Mouse (Mus musculus) hindbrain, embryonic 11.5 days (tissue): ENCODE measurements around the gene Tnnc2. TPM values are rescaled to one million over a fixed set of nuclear protein-coding genes. Genes with fewer than 3 reads are reported as not detected.

Source experiments
- ATAC-seq: fragments of 200-750 bp; cut with Nextera tagmentation; 2 replicates; pipeline ENCODE4 v1.8.0; 2017; ENCODE audit warnings: mild to moderate bottlenecking, moderate TSS enrichment, moderate library complexity; ENCODE audit not compliant: low FRiP score
- DNase-seq: peaks from one replicate; pipeline ENCODE4 v3.0.0-alpha.2; 2015; ENCODE audit warnings: low spot score
- H3K27ac ChIP-seq: fragments of 300-500 bp; sonication (generic); 2 replicates; pipeline ENCODE4 v1.5.1; 2014; ENCODE audit warnings: mild to moderate bottlenecking, low read depth, low read length
- H3K27me3 ChIP-seq: fragments of 300-500 bp; sonication (generic); 2 replicates; pipeline ENCODE4 v1.6.1; 2014; ENCODE audit warnings: mild to moderate bottlenecking, low read length, moderate library complexity, mixed read lengths; ENCODE audit not compliant: control insufficient read depth, insufficient read depth
- H3K36me3 ChIP-seq: fragments of 300-500 bp; sonication (generic); 2 replicates; pipeline ENCODE4 v1.6.1; 2014; ENCODE audit warnings: mild to moderate bottlenecking, low read length, moderate library complexity, mixed read lengths; ENCODE audit not compliant: control insufficient read depth, insufficient read depth
- H3K4me1 ChIP-seq: fragments of 300-500 bp; sonication (generic); replicated peaks from 2 replicates; pipeline ENCODE4 v1.6.1; 2014; ENCODE audit warnings: low read length, mixed read lengths; ENCODE audit not compliant: control insufficient read depth, insufficient read depth
- H3K4me2 ChIP-seq: fragments of 300-500 bp; sonication (generic); replicated peaks from 2 replicates; pipeline ENCODE4 v1.6.1; 2014; ENCODE audit warnings: mild to moderate bottlenecking, low read depth, low read length
- H3K4me3 ChIP-seq: fragments of 300-500 bp; sonication (generic); 2 replicates; pipeline ENCODE4 v1.5.1; 2014; ENCODE audit warnings: low read depth, low read length
- H3K9ac ChIP-seq: fragments of 300-500 bp; sonication (generic); 2 replicates; pipeline ENCODE4 v1.6.1; 2014; ENCODE audit warnings: low read depth, low read length
- H3K9me3 ChIP-seq: fragments of 300-500 bp; sonication (generic); 2 replicates; pipeline ENCODE4 v1.6.1; 2016; ENCODE audit warnings: low read length; ENCODE audit not compliant: control insufficient read depth
- WGBS: fragments of 180-500 bp; shearing (Covaris S2); extraction: QIAGEN DNeasy Blood & Tissue Kit; methylation state at CpG from one replicate; pipeline ENCODE4 v1.1.7; 2014; 5-methylcytosine and 5-hydroxymethylcytosine counted together
- polyA plus RNA-seq: library from polyadenylated mRNA; unstranded; fragments of >200 nt; fragmentation: Nextera tagmentation; extraction: Ambion mirVana; gene quantifications from 2 replicates; pipeline ENCODE4 v1.2.1, GENCODE M21; 2014

Tnnc2 gene
- polyA plus RNA-seq, 1 experiment from 2014 or later = 4.8 TPM

DNA sequence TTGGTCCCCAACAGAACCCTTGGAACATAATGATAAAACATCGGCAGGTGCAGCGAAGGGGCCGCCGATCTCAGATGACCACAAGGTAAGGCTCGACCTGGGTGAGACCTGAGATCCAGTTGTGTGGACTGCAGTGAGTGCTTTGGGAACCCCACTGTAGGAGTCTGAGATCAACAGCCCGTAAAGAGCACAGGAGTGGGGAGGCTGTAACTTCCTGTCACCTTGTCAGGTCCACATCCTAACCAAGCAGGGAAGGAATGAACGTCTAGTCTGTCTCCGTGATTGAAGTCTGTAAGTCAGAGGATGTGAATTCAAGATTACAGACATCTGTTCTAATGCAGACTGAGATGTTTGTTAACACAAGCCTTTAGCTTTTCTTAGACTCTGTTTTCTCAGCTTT is 33.1 kb downstream of the Tnnc2 start:
- no peaks in the 10 kb centered on the region for H3K36me3 ChIP-seq
- peaks cover 7% of the 10 kb centered on the region; the same call in 1 of the 2 replicates for H3K4me1 ChIP-seq
- no peaks in the 10 kb centered on the region for H3K9me3 ChIP-seq
- peak overlapping the region; percentile 77 for H3K4me3 ChIP-seq
- ATAC-seq (no peak), DNase-seq (no peak)
- 63% methylated on average over 8 of the region's 8 CpGs for WGBS
- peak overlapping the region; percentile 92 for H3K9ac ChIP-seq
- no peaks in the 10 kb centered on the region for H3K27me3 ChIP-seq
- H3K4me2 ChIP-seq = peak overlapping the region; percentile 77
- no peak overlapping the region for H3K27ac ChIP-seq

DNA sequence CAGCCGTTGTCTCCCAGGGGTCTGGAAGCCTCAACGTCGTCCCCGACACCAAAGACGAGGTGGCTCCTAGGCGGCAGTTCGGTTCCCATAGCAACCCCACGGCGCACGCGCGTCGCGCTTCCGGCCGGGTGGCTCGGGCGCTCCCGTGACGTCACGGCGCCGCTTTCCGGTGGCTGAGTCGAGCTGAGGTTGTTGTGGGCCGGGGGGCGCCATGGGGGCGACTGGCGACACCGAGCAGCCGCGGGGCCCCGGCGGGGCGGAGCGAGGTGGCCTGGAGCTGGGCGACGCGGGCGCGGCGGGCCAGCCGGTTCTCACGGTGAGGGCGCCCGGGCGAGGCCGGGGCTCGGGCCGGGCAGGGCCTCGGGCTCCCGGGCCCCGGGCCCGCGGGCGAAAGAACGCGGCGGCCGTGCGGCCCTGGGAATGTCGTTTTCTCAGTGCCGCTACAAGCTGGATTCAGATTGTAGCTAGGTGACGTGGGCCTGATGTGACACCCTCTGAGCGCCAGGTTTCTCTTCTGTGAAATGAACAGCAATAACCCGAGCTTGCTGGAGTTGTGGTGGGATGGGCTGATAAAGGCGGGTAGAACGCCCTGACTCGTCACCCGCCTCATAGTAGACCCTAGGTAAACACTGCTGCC is 33.8 kb downstream of the Tnnc2 start, which contains the start of the genes Wfdc3 and Dnttip1:
TSS of gene Wfdc3 (minus strand) at position 89 of the 637 bp plus-strand sequence.
TSS of gene Dnttip1 (plus strand) at position 141 of the 637 bp plus-strand sequence.
- no peaks in the 10 kb centered on the region for H3K9me3 ChIP-seq
- peaks cover 7% of the 10 kb centered on the region; the same call in 1 of the 2 replicates for H3K4me1 ChIP-seq
- peak within 1 kb of the TSS; percentile 77 for H3K4me2 ChIP-seq
- peak within 1 kb of the TSS; percentile 77 for H3K4me3 ChIP-seq
- ATAC-seq = peak; percentile 93
- under 1% methylated on average over 52 of the region's 70 CpGs for WGBS
- peak within 1 kb of the TSS; percentile 92 for H3K9ac ChIP-seq
- no peaks in the 10 kb centered on the region for H3K27me3 ChIP-seq
- H3K27ac ChIP-seq = peak within 1 kb of the TSS; percentile 53; the same call in 1 of the 2 replicates
- peak; percentile 97 for DNase-seq
- H3K36me3 ChIP-seq = no peaks in the 10 kb centered on the region

DNA sequence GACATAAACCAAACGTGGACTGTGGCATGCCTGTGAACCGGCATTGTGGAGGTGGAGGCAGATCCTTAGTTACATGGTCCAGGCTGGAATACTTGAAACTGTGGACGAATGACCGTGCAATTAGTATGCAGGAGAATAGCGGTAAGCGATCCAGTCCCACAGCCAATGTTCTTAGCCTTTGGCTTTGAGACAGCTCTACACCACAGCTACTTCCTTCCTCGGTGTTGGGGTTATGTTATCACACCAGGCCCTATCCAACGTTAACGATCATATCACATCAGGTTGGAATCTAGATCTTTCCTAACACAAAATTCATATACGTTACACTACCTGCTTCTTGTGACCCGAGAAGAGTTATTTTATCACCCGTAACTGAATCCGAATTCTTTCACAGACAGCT is 34.8 kb downstream of the Tnnc2 start:
- DNase-seq = no peak
- Histone ChIP-seq H3K27ac (no peak overlapping the region), H3K27me3 (no peaks in the 10 kb centered on the region), H3K4me2 (peak overlapping the region; percentile 77), H3K36me3 (no peaks in the 10 kb centered on the region), H3K9ac (peak overlapping the region; percentile 92), H3K4me1 (peaks cover 7% of the 10 kb centered on the region; the same call in 1 of the 2 replicates), H3K9me3 (no peaks in the 10 kb centered on the region), H3K4me3 (peak overlapping the region; percentile 77)
- 78% methylated on average over 13 of the region's 13 CpGs for WGBS
- ATAC-seq = no peak

DNA sequence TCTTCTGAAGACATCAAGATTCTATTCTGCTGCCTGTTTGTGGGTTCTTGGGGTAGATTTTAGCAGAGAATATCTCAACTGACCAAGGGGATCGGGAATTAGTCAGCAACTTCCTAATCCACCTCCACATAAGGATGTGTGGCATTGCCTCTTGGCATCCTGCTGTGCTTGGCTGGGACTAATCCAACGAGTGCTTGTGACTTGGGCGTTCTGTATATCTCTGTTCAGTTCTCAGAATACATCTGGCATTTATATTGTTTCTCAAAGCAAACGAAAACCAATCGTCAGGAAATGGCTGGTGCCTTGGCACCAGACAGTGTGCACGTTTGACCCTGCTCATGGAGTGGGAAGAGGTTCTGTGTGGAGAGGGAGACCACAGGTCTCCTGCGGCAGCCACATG is 39.9 kb downstream of the Tnnc2 start:
- no peak overlapping the region for H3K9ac ChIP-seq
- no peak for DNase-seq
- no peak overlapping the region for H3K4me2 ChIP-seq
- H3K27ac ChIP-seq = no peak overlapping the region
- no peaks in the 10 kb centered on the region for H3K27me3 ChIP-seq
- ATAC-seq = no peak
- H3K4me3 ChIP-seq = no peak overlapping the region
- no peaks in the 10 kb centered on the region for H3K36me3 ChIP-seq
- H3K4me1 ChIP-seq = no peaks in the 10 kb centered on the region
- H3K9me3 ChIP-seq = no peaks in the 10 kb centered on the region
- WGBS = 61% methylated on average over 7 of the region's 7 CpGs

DNA sequence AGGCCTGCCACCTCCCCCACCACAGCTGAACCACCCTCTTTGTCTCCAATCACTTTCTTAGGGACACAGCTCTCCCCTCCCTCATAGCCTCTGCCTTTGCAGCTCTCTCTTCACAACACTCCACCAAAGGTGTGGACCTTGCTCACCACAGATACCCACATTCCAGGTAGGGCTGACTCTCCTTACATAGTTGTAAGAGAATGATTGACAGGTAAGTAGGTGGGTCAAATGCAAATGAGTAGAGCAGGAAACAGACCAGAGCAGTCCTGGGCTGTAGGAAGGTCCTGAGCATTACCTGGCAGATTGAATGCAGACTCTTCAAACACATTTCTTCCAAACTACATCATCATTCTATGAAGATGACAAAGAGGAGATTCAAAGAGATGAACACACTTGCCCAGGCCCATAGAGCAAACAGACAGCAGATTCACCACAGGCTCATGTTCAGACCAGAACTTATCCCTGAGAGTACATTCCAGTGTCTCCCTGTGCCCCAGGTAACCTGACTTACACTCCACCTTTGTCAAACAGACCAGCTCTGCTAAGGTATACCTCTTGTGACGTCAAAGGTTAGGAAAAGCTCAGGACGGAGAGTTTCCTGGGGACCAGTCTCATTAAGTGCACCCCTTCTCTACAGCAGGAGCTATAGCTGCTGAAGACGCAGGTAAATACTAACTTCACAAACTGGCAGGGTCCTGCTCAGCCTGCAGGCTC is 42.2 kb downstream of the Tnnc2 start:
- no peak for DNase-seq
- Histone ChIP-seq H3K4me3 (no peak overlapping the region), H3K36me3 (no peaks in the 10 kb centered on the region), H3K9ac (no peak overlapping the region), H3K4me2 (no peak overlapping the region), H3K9me3 (no peaks in the 10 kb centered on the region), H3K27me3 (no peaks in the 10 kb centered on the region), H3K4me1 (no peaks in the 10 kb centered on the region), H3K27ac (no peak overlapping the region)
- no peak for ATAC-seq
- WGBS = 80% methylated on average over 3 of the region's 3 CpGs

DNA sequence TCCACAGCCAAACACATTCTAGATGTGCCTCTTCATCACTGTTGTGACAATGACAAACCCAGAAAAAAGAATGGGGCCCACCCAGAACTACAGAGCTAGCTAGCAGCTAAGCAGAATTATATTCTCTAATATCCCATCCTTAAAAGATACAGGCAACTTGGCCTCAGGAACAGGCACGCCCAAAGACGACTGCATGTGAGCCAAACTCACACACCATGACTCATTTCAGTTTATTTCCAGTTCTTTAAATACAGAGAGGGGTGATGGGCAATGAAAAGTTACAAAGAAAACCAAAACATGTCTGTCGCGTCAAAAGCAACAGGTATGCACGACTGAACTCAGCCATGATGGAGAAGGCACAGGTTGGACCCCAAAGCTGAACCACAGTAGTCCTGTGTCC is 44.3 kb downstream of the Tnnc2 start:
- ATAC-seq (no peak), DNase-seq (no peak)
- WGBS = 86% methylated on average over 5 of the region's 5 CpGs
- Histone ChIP-seq H3K36me3 (no peaks in the 10 kb centered on the region), H3K27me3 (no peaks in the 10 kb centered on the region), H3K4me3 (no peak overlapping the region), H3K9ac (no peak overlapping the region), H3K27ac (no peak overlapping the region), H3K9me3 (no peaks in the 10 kb centered on the region), H3K4me2 (no peak overlapping the region), H3K4me1 (no peaks in the 10 kb centered on the region)

DNA sequence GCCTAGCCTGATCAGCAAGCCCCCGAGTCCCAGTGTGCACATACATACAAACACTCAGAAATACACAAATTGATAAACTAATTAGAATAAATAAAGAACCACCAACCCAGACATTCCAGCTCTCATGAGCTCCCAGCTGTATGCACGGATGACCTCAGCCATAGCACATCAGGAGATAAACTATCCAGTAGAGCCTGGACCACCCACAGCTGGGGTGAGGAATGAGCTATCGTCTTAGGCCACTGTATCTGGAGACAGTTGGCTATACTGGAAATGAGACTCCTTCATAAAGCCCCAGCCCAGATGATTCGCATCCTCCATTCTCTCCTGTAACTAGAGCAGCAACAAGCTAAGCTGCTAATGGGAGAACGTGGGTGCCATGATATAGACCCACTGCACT is 44.9 kb downstream of the Tnnc2 start:
- WGBS = 89% methylated on average over 5 of the region's 5 CpGs
- H3K4me2 ChIP-seq = no peak overlapping the region
- ATAC-seq (no peak), DNase-seq (no peak)
- no peak overlapping the region for H3K9ac ChIP-seq
- H3K4me3 ChIP-seq = no peak overlapping the region
- no peak overlapping the region for H3K27ac ChIP-seq
- H3K4me1 ChIP-seq = no peaks in the 10 kb centered on the region
- H3K9me3 ChIP-seq = no peaks in the 10 kb centered on the region
- no peaks in the 10 kb centered on the region for H3K27me3 ChIP-seq
- H3K36me3 ChIP-seq = no peaks in the 10 kb centered on the region

DNA sequence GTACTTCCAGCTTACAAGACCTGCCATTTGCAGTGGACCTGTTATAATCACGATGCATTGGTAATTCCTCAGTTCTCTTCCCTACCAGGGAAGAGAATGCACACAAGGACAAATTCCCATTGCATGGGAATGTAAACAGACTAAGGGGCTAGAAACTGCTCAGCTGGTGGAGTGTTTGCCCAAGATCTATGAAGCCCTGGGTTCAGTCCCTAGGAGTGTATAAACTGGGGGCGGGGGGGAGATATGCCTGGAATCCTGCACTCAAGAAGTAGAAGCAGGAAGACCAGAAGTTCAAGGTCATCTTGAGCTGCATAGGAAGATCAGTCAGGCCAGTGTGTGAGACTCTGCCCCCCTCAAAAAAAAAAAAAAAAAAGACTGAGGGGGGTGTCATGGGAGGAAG is 46.5 kb downstream of the Tnnc2 start:
- H3K9me3 ChIP-seq = no peaks in the 10 kb centered on the region

DNA sequence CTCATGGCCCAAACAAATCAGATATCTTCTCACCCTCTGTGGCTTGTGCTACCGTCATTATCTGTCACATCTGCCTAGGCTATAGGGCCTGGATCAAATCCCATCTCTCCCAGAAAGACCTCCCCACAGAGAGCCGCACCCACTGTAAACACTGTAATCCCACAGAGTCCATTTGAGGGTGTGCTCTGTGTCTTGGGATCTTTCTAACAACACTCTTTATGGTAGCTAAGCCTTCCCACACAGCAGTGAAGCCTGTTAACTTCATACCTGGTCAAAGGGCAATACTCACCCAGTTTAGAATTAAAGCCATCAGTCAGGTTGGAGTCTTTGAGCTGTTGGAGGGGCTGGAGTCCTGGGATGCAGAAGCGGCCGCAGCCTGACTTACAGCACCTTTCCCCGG is 48.0 kb downstream of the Tnnc2 start:
- Histone ChIP-seq H3K27ac (no peak overlapping the region), H3K9me3 (no peaks in the 10 kb centered on the region), H3K4me3 (no peak overlapping the region), H3K4me2 (no peak overlapping the region), H3K27me3 (no peaks in the 10 kb centered on the region), H3K4me1 (no peaks in the 10 kb centered on the region), H3K36me3 (no peaks in the 10 kb centered on the region), H3K9ac (no peak overlapping the region)
- no peak for DNase-seq
- 79% methylated on average over 5 of the region's 5 CpGs for WGBS
- no peak for ATAC-seq

More for the DNA sequence above, 46.5 kb downstream of the Tnnc2 start:
- H3K27ac ChIP-seq = no peak overlapping the region
- H3K4me3 ChIP-seq = no peak overlapping the region
- no peak for ATAC-seq
- 91% methylated on average over 2 of the region's 2 CpGs for WGBS
- no peaks in the 10 kb centered on the region for H3K4me1 ChIP-seq
- H3K36me3 ChIP-seq = no peaks in the 10 kb centered on the region
- H3K9ac ChIP-seq = no peak overlapping the region
- H3K27me3 ChIP-seq = no peaks in the 10 kb centered on the region
- H3K4me2 ChIP-seq = no peak overlapping the region
- DNase-seq = no peak
